ENCODE assay signal across 9 mouse cellular contexts in the genomic region with DNA sequence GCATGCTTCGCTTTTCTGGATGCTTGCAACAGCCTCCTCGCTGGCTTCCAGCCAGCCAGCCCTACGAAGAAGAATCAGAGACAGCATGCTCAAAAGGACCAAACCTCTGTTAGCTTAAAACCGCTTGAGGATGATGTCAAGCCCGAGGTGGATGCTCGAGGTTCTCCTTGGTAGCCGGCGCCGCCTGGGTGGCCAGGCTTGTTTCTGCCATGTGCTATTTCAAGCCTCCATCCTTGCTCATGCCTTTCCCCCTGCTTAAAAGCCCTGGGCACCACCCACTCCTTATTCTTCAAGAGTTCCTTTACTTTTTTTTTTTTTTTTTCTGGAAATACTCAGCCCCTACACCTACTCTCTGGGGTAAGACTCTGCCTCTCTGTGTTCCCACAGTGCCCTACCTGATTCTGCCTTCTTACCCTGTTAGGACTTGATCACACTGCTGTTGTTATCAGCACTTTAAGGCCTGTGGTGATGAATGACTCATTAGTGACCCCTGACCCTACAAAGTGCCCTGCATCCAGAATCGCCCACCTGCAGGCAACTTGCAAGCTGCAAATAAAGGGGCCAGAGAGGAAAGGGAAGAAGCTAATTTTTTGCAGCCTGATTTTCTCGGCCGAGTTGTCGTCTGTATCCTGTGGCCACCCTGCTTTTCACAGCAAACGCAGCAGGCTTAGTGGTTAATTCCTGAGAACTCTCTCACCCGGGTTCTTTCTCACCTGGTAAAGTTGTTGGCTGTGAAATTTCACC. TPM values are rescaled to one million over a fixed set of nuclear protein-coding genes. Genes with fewer than 3 reads are reported as not detected.
DNase-seq lines count a peak whose midpoint lies in the region; ATAC-seq lines count a peak whose summit lies in the region.
"Had no signal": no experiment of that assay in that cellular context is flagged by ENCODE, and none has a peak within 500 bp of the region (broad histone marks: within the 10 kb centered on the region; RNA-seq: fewer than 3 reads in every experiment).

No protein-coding gene starts in this region.

- H3K9ac ChIP-seq in forebrain, embryonic 15.5 days (replicated peaks): peak overlapping the region; percentile 45
- no peak overlapping the region for H3K9ac ChIP-seq in intestine, embryonic 15.5 days
- H3K9ac ChIP-seq in liver, embryonic 16.5 days (ENCODE audit: low read depth, low read length): no peak overlapping the region

- no peaks in the 10 kb centered on the region for H3K9me3 ChIP-seq in heart, embryonic 10.5 days
- no peaks in the 10 kb centered on the region for H3K9me3 ChIP-seq in forebrain, embryonic 15.5 days
- no peaks in the 10 kb centered on the region for H3K9me3 ChIP-seq in intestine, embryonic 15.5 days
- H3K9me3 ChIP-seq in liver, embryonic 16.5 days (replicated peaks; ENCODE audit: control insufficient read depth, low read length): no peaks in the 10 kb centered on the region

- H3K27ac ChIP-seq in heart, embryonic 10.5 days: peak overlapping the region; percentile 62; the same call in 1 of the 2 replicates
- H3K27ac ChIP-seq in forebrain, embryonic 15.5 days (replicated peaks): peak overlapping the region; percentile 71
- no peak overlapping the region for H3K27ac ChIP-seq in intestine, embryonic 15.5 days
- no peak overlapping the region for H3K27ac ChIP-seq in liver, embryonic 16.5 days (ENCODE audit: low read length)

- ATAC-seq in forebrain, embryonic 15.5 days (replicated peaks): peak; percentile 6; the same call in 1 of the 2 replicates
- peak; percentile 42; the same call in 1 of the 2 replicates for ATAC-seq in intestine, embryonic 15.5 days
- no peak for ATAC-seq in liver, embryonic 16.5 days (ENCODE audit: low read depth)
- no peak for ATAC-seq in megakaryocyte progenitor cell, adult 5-6 weeks (replicated peaks; ENCODE audit: poor library complexity)

- DNase-seq in heart, embryonic 10.5 days (ENCODE audit: low spot score): peak; percentile 73
- DNase-seq in heart, adult 8-10 months (ENCODE audit: low spot score): no peak
- DNase-seq in adrenal gland, postnatal 36 days: peak; percentile 17 to 49
- DNase-seq in right cerebral cortex, postnatal 4 days: peak; percentile 56

- H3K4me2 ChIP-seq in forebrain, embryonic 15.5 days (replicated peaks): peak overlapping the region; percentile 49
- peak overlapping the region; percentile 48 for H3K4me2 ChIP-seq in intestine, embryonic 15.5 days (replicated peaks)
- peak overlapping the region; percentile 41 for H3K4me2 ChIP-seq in liver, embryonic 16.5 days (ENCODE audit: low read depth, low read length)

- peaks cover 51% of the 10 kb centered on the region for H3K4me1 ChIP-seq in heart, embryonic 10.5 days
- H3K4me1 ChIP-seq in forebrain, embryonic 15.5 days: peaks cover 38% of the 10 kb centered on the region
- H3K4me1 ChIP-seq in intestine, embryonic 15.5 days (replicated peaks): peaks cover 12% of the 10 kb centered on the region
- H3K4me1 ChIP-seq in liver, embryonic 16.5 days (ENCODE audit: control insufficient read depth, low read depth, low read length): peaks cover 20% of the 10 kb centered on the region

- 4% methylated on average over 15 of the region's 15 CpGs for WGBS in heart, embryonic 10.5 days
- 10% methylated on average over 15 of the region's 15 CpGs for WGBS in forebrain, embryonic 15.5 days
- 19% methylated on average over 15 of the region's 15 CpGs for WGBS in intestine, embryonic 15.5 days
- WGBS in liver, embryonic 16.5 days (ENCODE audit: insufficient replicate concordance): 15% methylated on average over 15 of the region's 15 CpGs

- H3K4me3 ChIP-seq in heart, embryonic 10.5 days: peak overlapping the region; percentile 49
- H3K4me3 ChIP-seq in forebrain, embryonic 15.5 days: peak overlapping the region; percentile 29
- peak overlapping the region; percentile 10; the same call in 1 of the 2 replicates for H3K4me3 ChIP-seq in intestine, embryonic 15.5 days (replicated peaks)
- peak overlapping the region; percentile 29 for H3K4me3 ChIP-seq in liver, embryonic 16.5 days (ENCODE audit: low read depth, low read length)

- H3K27me3 ChIP-seq in heart, embryonic 10.5 days (ENCODE audit: insufficient read depth, poor library complexity, severe bottlenecking): peaks cover 47% of the 10 kb centered on the region
- H3K27me3 ChIP-seq in forebrain, embryonic 15.5 days: no peaks in the 10 kb centered on the region
- no peaks in the 10 kb centered on the region for H3K27me3 ChIP-seq in intestine, embryonic 15.5 days (replicated peaks)
- peaks cover 31% of the 10 kb centered on the region for H3K27me3 ChIP-seq in liver, embryonic 16.5 days (ENCODE audit: control insufficient read depth, insufficient read depth, low read depth, low read length)
- H3K27me3 ChIP-seq: Patski had no signal

- no peaks in the 10 kb centered on the region for H3K36me3 ChIP-seq in heart, embryonic 10.5 days
- H3K36me3 ChIP-seq in forebrain, embryonic 15.5 days: no peaks in the 10 kb centered on the region
- H3K36me3 ChIP-seq in intestine, embryonic 15.5 days: no peaks in the 10 kb centered on the region
- no peaks in the 10 kb centered on the region for H3K36me3 ChIP-seq in liver, embryonic 16.5 days (ENCODE audit: control insufficient read depth, insufficient read depth)

RNA-seq across cellular contexts. Expression of a gene that starts 52.4 kb away (rescaled TPM):
- polyA plus RNA-seq in heart, embryonic 10.5 days (2016; fragmentation: Nextera tagmentation; extraction: Ambion mirVana): 0.16 and 0.69 TPM in 2 replicates
- under 1 TPM in 2 of 4 experiments, not detected in 2; 0.31 to 0.44 TPM for total RNA-seq in heart, adult 8-10 months (2022)
- total RNA-seq in adrenal gland, postnatal 36 days (2021): 1 to 10 TPM; 1.2 TPM
- 1.6 and 2.2 TPM in 2 replicates for polyA plus RNA-seq in forebrain, embryonic 15.5 days (2015; fragmentation: Nextera tagmentation; extraction: Ambion mirVana)
- 1.2 TPM in 2 replicates for polyA plus RNA-seq in intestine, embryonic 15.5 days (2015; fragmentation: Nextera tagmentation; extraction: Ambion mirVana)
- polyA plus RNA-seq in liver, embryonic 16.5 days (2015; fragmentation: Nextera tagmentation; extraction: Ambion mirVana): 0.09 and 0.14 TPM in 2 replicates
- not detected in 2 replicates for total RNA-seq in megakaryocyte progenitor cell, adult 5-6 weeks (2015)
- total RNA-seq in megakaryocyte progenitor cell, adult 5-6 weeks (2017): not detected in 2 replicates

RNA-seq across cellular contexts. Expression of a gene that starts 54.6 kb away (rescaled TPM):
- 15.2 and 26.4 TPM in 2 replicates for polyA plus RNA-seq in heart, embryonic 10.5 days (2016; fragmentation: Nextera tagmentation; extraction: Ambion mirVana)
- 10 to 100 TPM; 15.9 to 20.8 (median 18.8) TPM for total RNA-seq in heart, adult 8-10 months (2022)
- total RNA-seq in adrenal gland, postnatal 36 days (2021): 10 to 100 TPM; 21.8 to 34.7 TPM
- 8.6 and 10.4 TPM in 2 replicates for polyA plus RNA-seq in forebrain, embryonic 15.5 days (2015; fragmentation: Nextera tagmentation; extraction: Ambion mirVana)
- 18.2 and 19.9 TPM in 2 replicates for polyA plus RNA-seq in intestine, embryonic 15.5 days (2015; fragmentation: Nextera tagmentation; extraction: Ambion mirVana)
- 32.0 and 34.8 TPM in 2 replicates for polyA plus RNA-seq in liver, embryonic 16.5 days (2015; fragmentation: Nextera tagmentation; extraction: Ambion mirVana)
- total RNA-seq in megakaryocyte progenitor cell, adult 5-6 weeks (2015): 33.6 and 40.5 TPM in 2 replicates
- 30.7 and 34.7 TPM in 2 replicates for total RNA-seq in megakaryocyte progenitor cell, adult 5-6 weeks (2017)

Comparison
In these comparisons a context has a peak if more than half of its experiments do, and no peak if none do; other contexts are left out.
1. H3K27ac ChIP-seq: peak in heart, embryonic 10.5 days (single experiment) and forebrain, embryonic 15.5 days (single experiment); none in intestine, embryonic 15.5 days (single experiment) and liver, embryonic 16.5 days (single experiment).
2. ATAC-seq: peak in forebrain, embryonic 15.5 days (single experiment) and intestine, embryonic 15.5 days (single experiment); none in liver, embryonic 16.5 days (single experiment) and megakaryocyte progenitor cell, adult 5-6 weeks (single experiment).
3. Peak in every context shown above with its lines, with median percentiles within 50 percentile points of each other: H3K4me3 ChIP-seq and H3K4me2 ChIP-seq.